Mouse (Mus musculus) limb, embryonic 15.5 days (tissue): ENCODE data around the gene Lsmem1. TPM values are rescaled to one million over a fixed set of nuclear protein-coding genes. Genes with fewer than 3 reads are reported as not detected.

Source experiments
- ATAC-seq: fragments of 200-750 bp; cut with Nextera tagmentation; 2 replicates; pipeline ENCODE4 v1.8.0; 2017; ENCODE audit warnings: low read depth, moderate TSS enrichment; ENCODE audit not compliant: insufficient number of reproducible peaks, low FRiP score, low TSS enrichment
- H3K27ac ChIP-seq: fragments of 300-500 bp; sonication (generic); 2 replicates; pipeline ENCODE4 v1.5.1; 2015; ENCODE audit warnings: moderate library complexity, mild to moderate bottlenecking, inconsistent platforms
- H3K27me3 ChIP-seq: fragments of 300-500 bp; sonication (generic); 2 replicates; pipeline ENCODE4 v1.6.1; 2015; ENCODE audit warnings: inconsistent platforms
- H3K36me3 ChIP-seq: fragments of 300-500 bp; sonication (generic); 2 replicates; pipeline ENCODE4 v1.6.1; 2015; ENCODE audit warnings: inconsistent platforms
- H3K4me1 ChIP-seq: fragments of 300-500 bp; sonication (generic); 2 replicates; pipeline ENCODE4 v1.6.1; 2015; ENCODE audit warnings: inconsistent platforms
- H3K4me2 ChIP-seq: fragments of 300-500 bp; sonication (generic); 2 replicates; pipeline ENCODE4 v1.6.1; 2015; ENCODE audit warnings: mild to moderate bottlenecking, inconsistent platforms
- H3K4me3 ChIP-seq: fragments of 300-500 bp; sonication (generic); 2 replicates; pipeline ENCODE4 v1.5.1; 2015; ENCODE audit warnings: mild to moderate bottlenecking, inconsistent platforms
- H3K9ac ChIP-seq: fragments of 300-500 bp; sonication (generic); 2 replicates; pipeline ENCODE4 v1.6.1; 2015; ENCODE audit warnings: inconsistent platforms
- H3K9me3 ChIP-seq: fragments of 300-500 bp; sonication (generic); 2 replicates; pipeline ENCODE4 v1.6.1; 2016; ENCODE audit warnings: inconsistent platforms
- WGBS: fragments of 180-500 bp; shearing (Covaris S2); methylation state at CpG from one replicate; pipeline ENCODE4 v1.1.7; 2015; 5-methylcytosine and 5-hydroxymethylcytosine counted together
- polyA plus RNA-seq: library from polyadenylated mRNA; unstranded; fragments of >200 nt; fragmentation: Nextera tagmentation; extraction: Ambion mirVana; gene quantifications from 2 replicates; pipeline ENCODE4 v1.2.1, GENCODE M21; 2015

Lsmem1 gene
- polyA plus RNA-seq, 1 experiment from 2014 or later: 1.2 TPM

DNA sequence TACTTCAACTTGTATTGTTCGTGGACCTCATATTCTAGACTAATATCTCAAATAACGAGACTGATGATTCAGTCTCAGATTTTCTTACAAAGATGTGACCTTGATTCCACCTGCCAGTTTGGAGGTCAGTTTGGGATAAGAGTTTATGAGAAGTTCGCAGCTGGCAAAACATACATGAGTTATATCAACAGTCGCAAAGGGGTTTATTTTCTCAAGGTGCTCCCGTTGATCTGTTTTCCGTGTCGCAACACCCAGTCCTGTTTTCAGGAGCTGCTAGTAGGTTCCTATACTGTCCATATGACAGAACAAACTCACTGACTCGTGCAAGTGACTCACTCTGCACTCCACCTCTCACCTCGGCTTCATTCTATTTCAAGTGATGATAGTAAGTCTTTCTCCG is 24.4 kb upstream of the Lsmem1 start:
- H3K36me3 ChIP-seq: no peaks in the 10 kb centered on the region
- peaks cover 6% of the 10 kb centered on the region for H3K4me1 ChIP-seq
- ATAC-seq: no peak
- no peaks in the 10 kb centered on the region for H3K9me3 ChIP-seq
- no peaks in the 10 kb centered on the region for H3K27me3 ChIP-seq
- peak overlapping the region; percentile 76 for H3K27ac ChIP-seq
- peak overlapping the region; percentile 62 for H3K4me2 ChIP-seq
- WGBS: 48% methylated on average over 10 of the region's 10 CpGs
- peak overlapping the region; percentile 95 for H3K4me3 ChIP-seq
- H3K9ac ChIP-seq: peak overlapping the region; percentile 46

DNA sequence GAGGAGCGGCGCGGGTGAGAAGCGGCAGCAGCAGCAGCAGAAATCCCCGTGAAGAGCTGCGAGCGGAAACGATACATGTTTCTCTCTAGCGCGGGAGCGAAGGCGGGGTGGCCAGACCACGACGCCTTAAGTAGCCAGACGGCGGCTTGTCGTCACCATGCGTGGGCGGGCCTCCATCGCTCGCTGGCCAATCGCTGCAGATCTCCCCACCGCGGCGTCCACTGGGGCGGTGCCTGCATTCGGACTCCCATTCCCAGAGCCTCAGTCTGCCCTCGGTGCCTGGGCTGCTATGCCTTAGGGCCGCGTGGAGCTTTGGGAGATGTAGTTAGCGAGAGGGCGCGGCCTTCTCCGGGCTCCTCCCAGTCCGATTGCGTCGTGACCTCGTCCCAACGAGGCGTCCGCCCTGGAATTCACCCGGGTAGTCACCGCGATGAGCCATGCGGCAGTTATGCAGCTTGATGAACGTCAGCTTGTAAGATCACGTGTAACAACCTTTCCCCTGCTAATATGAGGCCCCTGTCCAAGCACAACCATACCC is 23.9 kb upstream of the Lsmem1 start:
- H3K36me3 ChIP-seq: no peaks in the 10 kb centered on the region

DNA sequence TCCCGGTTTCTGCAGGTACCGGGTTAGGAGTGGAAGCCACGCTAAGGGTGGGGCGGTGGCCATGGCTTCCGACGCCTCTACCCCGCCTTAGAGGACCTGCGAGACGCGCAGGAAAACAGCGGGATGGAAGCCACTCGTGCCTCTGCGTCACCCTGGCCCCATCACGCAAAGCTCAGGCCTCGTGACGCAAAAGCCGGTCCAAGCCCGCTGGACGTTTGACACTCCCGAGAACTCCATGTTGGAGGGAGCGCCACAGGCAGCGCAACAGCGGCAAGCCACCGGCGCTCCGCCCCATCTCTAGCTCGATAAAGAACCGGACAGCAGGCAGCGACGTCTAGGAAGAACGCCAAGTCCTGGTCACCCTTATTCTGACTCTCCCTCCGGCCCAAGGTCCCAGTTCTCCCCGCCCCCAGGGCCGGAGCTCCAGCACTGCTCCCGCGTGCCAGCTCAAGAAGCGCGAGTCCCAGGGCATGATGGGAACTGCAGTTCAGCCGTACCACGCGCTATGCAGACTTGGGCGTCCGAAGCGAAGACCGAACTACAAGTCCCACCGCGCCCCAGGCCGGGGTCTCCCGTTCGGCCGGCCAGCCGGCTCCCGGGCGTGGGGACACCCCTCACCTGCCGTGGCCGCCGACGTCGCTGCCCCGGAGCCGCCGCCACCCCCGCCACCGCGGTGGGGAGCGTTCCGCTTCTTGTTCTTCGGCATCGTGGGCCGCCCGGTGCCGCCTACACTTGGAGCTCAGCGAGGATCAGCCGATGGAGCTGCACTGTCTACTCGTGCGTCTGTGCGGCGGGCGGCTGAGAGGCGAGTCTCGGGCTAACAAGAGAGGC is 23.2 kb upstream of the Lsmem1 start:
- WGBS: under 1% methylated on average over 81 of the region's 81 CpGs
- Histone ChIP-seq H3K27me3 (no peaks in the 10 kb centered on the region), H3K27ac (peak overlapping the region; percentile 96), H3K36me3 (0 out of 2 replicates have a peak, but pooled peaks cover 2% of the 10 kb centered on the region), H3K4me3 (peak overlapping the region; percentile 95), H3K9me3 (no peaks in the 10 kb centered on the region), H3K4me2 (peak overlapping the region; percentile 62), H3K4me1 (peaks cover 6% of the 10 kb centered on the region), H3K9ac (peak overlapping the region; percentile 82)
- peak; percentile 90 for ATAC-seq

More for the DNA sequence above, 23.9 kb upstream of the Lsmem1 start:
- H3K27ac ChIP-seq: peak overlapping the region; percentile 96
- peak overlapping the region; percentile 62 for H3K4me2 ChIP-seq
- H3K4me1 ChIP-seq: peaks cover 6% of the 10 kb centered on the region
- ATAC-seq: peak; percentile 99
- under 1% methylated on average over 47 of the region's 47 CpGs for WGBS
- H3K9ac ChIP-seq: peak overlapping the region; percentile 82
- H3K4me3 ChIP-seq: peak overlapping the region; percentile 95
- H3K27me3 ChIP-seq: no peaks in the 10 kb centered on the region
- H3K9me3 ChIP-seq: no peaks in the 10 kb centered on the region

DNA sequence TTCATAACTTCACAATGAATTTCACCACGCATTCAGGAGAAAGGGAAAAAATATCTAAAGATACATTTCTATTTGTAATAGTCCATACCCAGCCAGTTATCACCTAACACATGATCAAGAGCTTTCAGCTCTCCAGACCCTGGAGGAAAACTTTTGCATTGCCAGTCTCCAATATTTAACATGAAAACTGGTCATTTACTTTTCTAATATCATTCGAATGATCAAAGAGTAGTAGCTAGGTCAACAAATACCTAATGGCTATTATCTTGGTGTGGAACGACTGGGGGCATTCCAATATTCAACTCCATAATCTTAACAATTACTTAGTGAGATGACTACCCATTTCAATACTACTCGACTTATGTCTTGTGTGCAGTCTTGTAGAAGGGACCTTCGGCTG is 22.3 kb upstream of the Lsmem1 start:
- H3K27ac ChIP-seq: no peak overlapping the region
- peak overlapping the region; percentile 62 for H3K4me2 ChIP-seq
- peaks cover 7% of the 10 kb centered on the region for H3K36me3 ChIP-seq
- peaks cover 6% of the 10 kb centered on the region for H3K4me1 ChIP-seq
- no peak for ATAC-seq
- WGBS: 8% methylated on average over 5 of the region's 5 CpGs
- H3K9me3 ChIP-seq: no peaks in the 10 kb centered on the region
- peak overlapping the region; percentile 95 for H3K4me3 ChIP-seq
- H3K9ac ChIP-seq: peak overlapping the region; percentile 82; the same call in 1 of the 2 replicates
- no peaks in the 10 kb centered on the region for H3K27me3 ChIP-seq

DNA sequence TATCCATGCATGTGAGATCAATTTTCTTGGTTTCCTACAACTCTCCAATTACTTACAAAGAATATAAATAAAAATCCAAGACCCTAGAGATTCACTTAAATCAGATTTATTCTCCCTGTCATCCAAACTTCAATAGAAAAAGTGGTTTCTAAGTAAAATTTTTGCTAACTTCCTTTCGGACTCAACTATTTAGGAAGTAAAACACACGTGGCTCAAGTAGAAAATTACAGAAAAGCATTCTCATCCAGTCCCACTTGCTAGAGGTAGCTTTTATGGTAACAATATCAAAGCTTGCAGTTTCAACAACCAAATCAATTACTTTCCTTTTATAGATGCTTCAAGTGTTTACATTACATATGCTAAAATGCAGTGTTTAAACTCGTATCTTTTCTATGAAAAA is 21.6 kb upstream of the Lsmem1 start:
- Histone ChIP-seq H3K27ac (no peak overlapping the region), H3K4me3 (peak overlapping the region; percentile 95), H3K27me3 (no peaks in the 10 kb centered on the region), H3K36me3 (peaks cover 12% of the 10 kb centered on the region), H3K9ac (no peak overlapping the region), H3K4me1 (peaks cover 6% of the 10 kb centered on the region), H3K4me2 (peak overlapping the region; percentile 62), H3K9me3 (no peaks in the 10 kb centered on the region)
- 14% methylated on average over 3 of the region's 3 CpGs for WGBS
- ATAC-seq: no peak

DNA sequence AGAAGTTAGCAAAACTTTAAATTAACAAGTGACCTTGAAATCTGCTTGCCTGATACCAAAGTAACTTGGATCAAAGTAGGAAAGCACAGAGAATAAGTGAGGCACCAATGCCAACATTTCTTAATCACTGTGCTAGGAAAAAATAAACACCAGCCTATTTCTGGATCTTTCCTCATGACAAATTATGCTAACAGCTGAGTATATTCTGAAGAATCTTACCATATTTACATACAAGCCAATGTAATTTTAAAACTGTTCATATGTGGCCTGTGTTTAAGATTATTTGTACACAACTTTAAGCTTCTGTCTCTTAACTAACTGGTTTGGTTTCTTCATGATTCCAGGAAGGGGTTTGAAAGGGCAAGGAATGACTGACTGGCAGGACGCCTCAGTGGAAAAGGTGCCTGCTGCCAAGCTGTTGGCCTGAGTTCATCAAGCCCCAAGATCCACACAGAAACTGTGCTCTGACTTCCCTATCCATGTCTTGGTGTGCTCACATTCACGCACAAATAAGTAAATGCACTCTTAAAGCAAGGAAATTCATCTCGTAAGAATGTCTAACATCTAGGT is 20.8 kb upstream of the Lsmem1 start:
- Histone ChIP-seq H3K4me1 (peaks cover 6% of the 10 kb centered on the region), H3K36me3 (peaks cover 20% of the 10 kb centered on the region), H3K27me3 (no peaks in the 10 kb centered on the region), H3K4me3 (peak overlapping the region; percentile 5; the same call in 1 of the 2 replicates), H3K4me2 (peak overlapping the region; percentile 19; the same call in 1 of the 2 replicates), H3K9me3 (no peaks in the 10 kb centered on the region), H3K27ac (peak overlapping the region; percentile 47), H3K9ac (no peak overlapping the region)
- WGBS: 35% methylated on average over 3 of the region's 3 CpGs
- no peak for ATAC-seq

DNA sequence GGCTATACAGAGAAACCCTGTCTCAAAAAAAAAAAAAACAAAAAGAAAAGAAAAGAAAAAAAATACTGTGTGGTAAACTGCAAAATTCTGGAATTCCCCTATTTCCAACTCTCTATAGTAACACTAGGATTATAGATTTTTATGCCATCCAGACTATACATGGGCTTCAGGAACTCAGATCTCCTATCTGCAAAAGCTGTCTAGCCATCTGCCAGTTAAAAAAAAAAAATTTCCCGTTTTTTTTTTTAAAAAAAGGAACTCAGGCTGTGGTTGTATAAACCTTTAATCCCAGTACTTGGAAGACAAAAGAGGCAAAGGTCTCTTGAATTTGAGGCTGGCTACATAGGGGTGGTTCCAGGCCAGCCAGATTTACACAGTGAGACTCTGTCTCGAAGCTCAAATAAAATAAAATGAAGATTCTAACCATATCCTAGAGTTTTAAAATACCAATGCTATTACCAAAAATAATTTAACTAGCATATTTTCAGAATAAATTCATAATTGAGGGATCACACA is 19.2 kb upstream of the Lsmem1 start:
- no peak for ATAC-seq
- Histone ChIP-seq H3K36me3 (peaks cover 35% of the 10 kb centered on the region), H3K4me1 (peaks cover 6% of the 10 kb centered on the region), H3K4me2 (no peak overlapping the region), H3K27ac (no peak overlapping the region), H3K9me3 (no peaks in the 10 kb centered on the region), H3K9ac (no peak overlapping the region), H3K4me3 (no peak overlapping the region), H3K27me3 (no peaks in the 10 kb centered on the region)
- WGBS: 75% methylated on average over 2 of the region's 2 CpGs

DNA sequence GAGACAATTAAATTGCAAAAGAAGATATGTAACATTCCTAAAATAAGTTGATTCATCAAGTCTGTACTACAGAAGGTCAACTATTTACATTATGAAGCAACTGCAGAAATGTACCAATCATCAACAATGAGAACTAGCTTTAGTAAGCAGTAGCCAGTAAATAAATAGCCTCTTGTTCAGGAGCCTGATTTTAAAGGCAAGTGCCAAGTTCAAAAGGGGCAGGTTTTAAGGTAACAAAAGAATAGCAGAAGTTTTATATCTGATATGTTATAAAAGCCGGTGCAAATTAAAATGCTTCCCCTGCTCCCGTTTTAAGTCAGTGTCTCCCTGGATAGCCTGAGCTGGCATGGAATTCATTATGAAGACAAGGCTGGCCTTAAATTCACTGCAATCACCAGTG is 18.5 kb upstream of the Lsmem1 start:
- no peak overlapping the region for H3K27ac ChIP-seq
- no peak overlapping the region for H3K9ac ChIP-seq
- peaks cover 6% of the 10 kb centered on the region for H3K4me1 ChIP-seq
- H3K9me3 ChIP-seq: no peaks in the 10 kb centered on the region
- H3K4me3 ChIP-seq: no peak overlapping the region
- no peak overlapping the region for H3K4me2 ChIP-seq
- ATAC-seq: no peak
- WGBS: 75% methylated on average over 2 of the region's 2 CpGs
- peaks cover 42% of the 10 kb centered on the region for H3K36me3 ChIP-seq
- no peaks in the 10 kb centered on the region for H3K27me3 ChIP-seq

DNA sequence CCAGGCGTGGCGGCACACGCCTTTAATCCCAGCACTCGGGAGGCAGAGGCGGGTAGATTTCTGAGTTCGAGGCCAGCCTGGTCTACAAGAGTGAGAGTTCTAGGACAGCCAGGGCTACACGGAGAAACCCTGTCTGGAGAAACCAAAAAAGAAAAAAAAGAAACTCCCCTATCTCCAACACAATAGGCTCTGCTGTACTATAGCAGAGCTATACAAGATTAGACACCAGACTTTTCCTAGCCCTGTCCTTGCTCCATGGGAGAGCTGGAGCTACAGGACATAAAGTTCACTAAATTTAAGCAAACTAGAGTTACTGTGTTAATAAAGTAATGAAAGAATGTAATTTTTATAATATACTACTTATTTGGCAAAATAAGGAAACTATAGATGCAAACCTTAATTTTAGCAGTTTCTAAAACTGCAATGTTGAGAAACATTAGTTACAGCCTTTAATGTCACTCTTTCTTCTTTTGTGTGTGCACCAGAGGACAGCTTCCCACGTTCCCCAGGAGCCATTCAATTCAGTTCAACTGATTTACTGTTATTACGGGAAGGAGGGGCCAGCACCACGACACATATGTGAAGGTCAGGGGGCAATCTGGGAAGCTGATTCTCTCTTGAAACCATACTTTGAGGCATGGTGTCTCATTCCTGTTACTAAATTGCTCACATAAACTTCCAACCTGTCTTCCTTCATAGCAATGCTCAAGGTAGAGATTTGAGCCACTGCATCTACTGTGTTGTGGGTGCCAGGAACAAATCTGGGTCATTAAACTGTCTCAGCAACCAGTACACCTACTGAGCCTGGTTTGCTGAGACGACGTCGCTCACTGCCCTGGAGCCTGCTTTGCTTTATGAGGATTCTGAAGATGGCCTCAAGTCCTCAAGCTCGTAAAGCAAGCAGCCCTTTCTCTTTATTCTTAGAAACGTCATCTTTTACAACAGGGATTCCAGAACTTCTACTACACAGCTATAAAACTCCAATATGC is 15.9 kb upstream of the Lsmem1 start:
- Histone ChIP-seq H3K4me2 (no peak overlapping the region), H3K36me3 (peaks cover 57% of the 10 kb centered on the region), H3K27ac (no peak overlapping the region), H3K4me1 (peaks cover 1% of the 10 kb centered on the region), H3K27me3 (no peaks in the 10 kb centered on the region), H3K4me3 (no peak overlapping the region), H3K9me3 (no peaks in the 10 kb centered on the region), H3K9ac (no peak overlapping the region)
- no peak for ATAC-seq
- WGBS: 70% methylated on average over 15 of the region's 15 CpGs

DNA sequence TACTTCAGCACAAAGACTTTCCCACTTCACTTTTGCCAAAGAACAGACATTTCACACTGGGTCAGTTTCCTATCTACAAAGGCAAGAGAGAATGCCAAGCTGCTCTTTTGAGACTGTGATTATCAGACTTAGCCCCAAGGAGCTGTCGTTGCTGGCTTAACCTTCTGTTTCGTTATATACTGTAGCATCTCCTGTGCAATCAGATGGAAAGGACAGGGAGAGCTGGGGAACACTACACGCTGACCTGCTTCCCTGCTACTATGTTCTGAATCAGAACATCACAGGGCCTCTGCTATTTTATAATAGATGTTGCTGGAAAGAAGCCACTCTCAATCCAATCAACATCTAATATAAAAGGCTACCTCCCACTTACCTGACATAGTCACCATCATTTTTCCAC is 9.8 kb upstream of the Lsmem1 start:
- Histone ChIP-seq H3K4me2 (no peak overlapping the region), H3K27ac (no peak overlapping the region), H3K9ac (no peak overlapping the region), H3K4me1 (no peaks in the 10 kb centered on the region), H3K36me3 (peaks cover 68% of the 10 kb centered on the region), H3K27me3 (no peaks in the 10 kb centered on the region), H3K4me3 (no peak overlapping the region), H3K9me3 (no peaks in the 10 kb centered on the region)
- 82% methylated on average over 3 of the region's 3 CpGs for WGBS
- no peak for ATAC-seq

DNA sequence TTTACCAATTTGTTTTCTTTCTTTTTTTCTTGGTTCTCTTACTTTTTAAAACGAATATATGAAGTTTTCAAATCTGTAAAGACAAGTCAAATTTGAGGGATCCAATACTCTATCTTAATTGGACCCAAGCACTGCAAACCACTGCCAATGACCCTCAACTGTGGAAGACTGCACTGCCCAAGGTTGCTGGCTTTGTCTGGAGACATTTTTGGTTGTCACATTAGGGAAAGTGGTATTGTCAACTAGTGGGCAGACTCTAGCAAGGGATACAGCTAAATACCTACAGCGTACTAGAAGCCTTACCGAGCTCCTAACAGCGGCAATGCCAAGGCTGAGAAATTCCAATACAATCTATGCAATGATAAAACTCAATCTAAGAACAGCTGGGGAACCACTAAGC is 8.6 kb upstream of the Lsmem1 start:
- H3K36me3 ChIP-seq: peaks cover 66% of the 10 kb centered on the region
- H3K9me3 ChIP-seq: no peaks in the 10 kb centered on the region
- no peak overlapping the region for H3K9ac ChIP-seq
- no peak for ATAC-seq
- no peak overlapping the region for H3K27ac ChIP-seq
- H3K27me3 ChIP-seq: no peaks in the 10 kb centered on the region
- H3K4me2 ChIP-seq: no peak overlapping the region
- 88% methylated on average over 4 of the region's 4 CpGs for WGBS
- no peaks in the 10 kb centered on the region for H3K4me1 ChIP-seq
- H3K4me3 ChIP-seq: no peak overlapping the region
